Mouse (Mus musculus): Measurements from ENCODE around the gene Man2b1.
A peak's percentile ranks its signal among the peaks of the same experiment; 100 is the strongest.
"Not testable (repeated sequence)": the region's sequence is repeated elsewhere in the genome, so short reads cannot be mapped to it uniquely, and the experiment has no call there.

Gene Man2b1

DNA sequence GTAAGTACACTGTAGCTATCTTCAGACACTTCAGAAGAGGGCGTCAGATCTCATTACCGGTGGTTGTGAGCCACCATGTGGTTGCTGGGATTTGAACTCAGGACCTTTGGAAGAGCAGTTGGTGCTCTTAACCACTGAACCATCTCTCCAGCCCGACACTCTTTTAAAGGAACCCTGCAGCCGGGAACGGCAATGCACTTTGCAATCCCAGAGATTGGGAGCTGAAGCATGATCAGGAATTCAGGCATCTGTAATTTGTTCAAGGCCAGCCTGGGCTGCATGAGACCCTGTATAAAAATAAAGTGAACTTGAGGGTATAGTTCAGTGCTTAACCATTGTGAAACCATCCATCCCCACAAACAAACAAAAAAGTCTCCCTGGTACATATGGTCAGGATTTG lies 37.2 kb downstream of the Man2b1 start:
- not testable (repeated sequence) for DNase-seq (ENCODE audit: low spot score)

DNA sequence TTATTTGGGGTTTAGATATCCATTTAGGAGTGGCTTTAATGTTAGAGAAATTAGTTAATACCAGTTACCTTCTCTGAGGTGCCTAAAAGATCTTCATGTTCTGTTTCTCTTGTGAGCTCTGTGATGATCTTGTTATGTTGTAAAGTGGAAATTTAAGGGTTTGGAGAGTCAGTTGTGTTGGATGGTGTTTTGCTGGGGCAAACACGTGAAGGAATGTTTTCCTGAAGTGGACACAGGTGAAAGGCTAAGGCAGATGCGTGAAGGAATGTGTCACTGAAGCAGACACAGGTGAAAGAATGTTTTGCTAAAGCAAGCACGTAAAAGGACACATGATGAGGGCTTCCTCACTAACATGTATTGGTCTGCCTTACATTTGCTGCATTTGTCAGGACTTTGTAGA lies 39.9 kb downstream of the Man2b1 start, which contains the start of gene Zfp791:
Zfp791 (minus strand) TSS at position 101 of the 400 bp plus-strand sequence.
- DNase-seq (ENCODE audit: low spot score) = no peak

DNA sequence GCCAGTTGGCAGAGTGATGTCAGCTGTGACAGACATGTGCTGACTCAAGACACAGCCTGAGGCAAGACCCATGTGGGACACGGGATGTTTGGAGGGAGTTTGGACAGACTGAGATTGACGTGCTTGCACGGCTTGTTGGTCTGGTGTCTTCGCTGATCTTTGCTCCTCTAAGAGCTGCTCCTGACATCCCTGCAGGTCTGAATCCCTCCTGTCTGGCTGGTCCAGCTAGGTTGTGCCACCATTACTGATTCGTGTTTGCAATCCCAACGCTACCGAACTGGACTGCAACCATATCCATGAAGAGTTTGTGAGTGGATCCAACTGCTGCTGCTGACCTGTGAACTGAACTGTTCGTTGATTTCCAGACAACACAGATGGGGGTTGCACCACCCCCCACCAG lies 40.6 kb downstream of the Man2b1 start:
- no peak for DNase-seq (ENCODE audit: low spot score)

DNA sequence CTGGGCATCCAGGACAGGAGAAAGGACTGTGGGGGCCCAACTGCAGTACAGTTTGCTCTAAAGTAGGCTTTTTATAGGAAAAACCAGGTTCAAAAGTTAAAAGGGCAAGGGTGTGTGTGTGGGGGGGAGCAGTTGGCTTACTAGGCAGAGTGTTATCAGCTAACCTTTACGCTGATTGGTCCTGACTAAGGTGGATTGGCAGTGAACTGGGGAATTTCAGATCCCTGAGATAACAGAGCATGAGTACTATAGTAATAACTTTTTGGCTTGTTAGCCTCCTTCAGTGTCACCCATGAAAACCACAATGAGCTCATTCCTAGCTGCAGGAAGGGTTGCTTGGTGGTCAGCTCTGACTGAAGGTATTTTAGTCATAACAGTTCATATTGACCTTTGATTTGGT lies 49.3 kb downstream of the Man2b1 start:
- no peak for DNase-seq (ENCODE audit: low spot score)

DNA sequence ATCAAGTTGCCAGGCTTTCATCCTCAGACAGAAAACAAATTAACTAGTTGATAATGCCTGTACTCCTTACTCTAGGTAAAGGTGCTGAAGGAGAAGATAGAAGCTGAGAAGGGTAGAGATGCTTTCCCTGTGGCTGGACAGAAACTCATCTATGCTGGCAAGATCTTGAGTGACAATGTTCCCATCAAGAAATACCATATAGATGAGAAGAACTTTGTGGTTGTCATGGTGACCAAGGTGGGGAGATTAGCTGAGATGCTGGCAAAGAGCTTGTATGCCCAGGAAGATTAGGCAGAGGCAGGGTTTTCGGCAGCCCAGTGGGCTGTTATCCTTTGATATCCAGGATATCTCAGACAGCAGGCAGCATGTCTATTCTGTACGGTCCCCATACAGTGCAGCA lies 52.6 kb downstream of the Man2b1 start:
- DNase-seq (ENCODE audit: low spot score) = not testable (repeated sequence)

DNA sequence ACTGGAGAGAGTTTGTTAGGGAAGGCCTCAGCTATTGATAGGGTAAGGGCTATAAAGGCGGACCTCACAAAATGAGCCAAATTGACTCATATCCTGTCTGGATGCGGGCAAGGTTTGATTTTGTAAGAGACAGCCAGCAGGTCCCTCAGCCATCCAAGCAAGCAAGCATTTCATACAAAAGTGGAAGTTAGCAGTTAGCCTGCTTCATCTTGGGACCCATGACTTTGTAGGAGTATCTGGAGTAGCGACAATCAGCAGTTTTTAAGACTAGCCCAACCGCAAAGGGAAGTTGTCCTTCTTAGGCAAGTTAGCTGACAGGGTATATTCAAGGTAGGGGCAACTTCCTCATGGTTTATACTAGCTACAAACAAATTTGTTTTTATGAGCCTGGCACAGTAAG lies 59.4 kb downstream of the Man2b1 start:
- peak; percentile 20 for DNase-seq (ENCODE audit: low spot score)
